Mouse (Mus musculus): ENCODE data around the gene Prrt1. TPM values are rescaled to one million over a fixed set of nuclear protein-coding genes. Genes with fewer than 3 reads are reported as not detected.

Gene Prrt1
- polyA plus RNA-seq, 1 experiment from 2014 or later, result 39.4 TPM

DNA sequence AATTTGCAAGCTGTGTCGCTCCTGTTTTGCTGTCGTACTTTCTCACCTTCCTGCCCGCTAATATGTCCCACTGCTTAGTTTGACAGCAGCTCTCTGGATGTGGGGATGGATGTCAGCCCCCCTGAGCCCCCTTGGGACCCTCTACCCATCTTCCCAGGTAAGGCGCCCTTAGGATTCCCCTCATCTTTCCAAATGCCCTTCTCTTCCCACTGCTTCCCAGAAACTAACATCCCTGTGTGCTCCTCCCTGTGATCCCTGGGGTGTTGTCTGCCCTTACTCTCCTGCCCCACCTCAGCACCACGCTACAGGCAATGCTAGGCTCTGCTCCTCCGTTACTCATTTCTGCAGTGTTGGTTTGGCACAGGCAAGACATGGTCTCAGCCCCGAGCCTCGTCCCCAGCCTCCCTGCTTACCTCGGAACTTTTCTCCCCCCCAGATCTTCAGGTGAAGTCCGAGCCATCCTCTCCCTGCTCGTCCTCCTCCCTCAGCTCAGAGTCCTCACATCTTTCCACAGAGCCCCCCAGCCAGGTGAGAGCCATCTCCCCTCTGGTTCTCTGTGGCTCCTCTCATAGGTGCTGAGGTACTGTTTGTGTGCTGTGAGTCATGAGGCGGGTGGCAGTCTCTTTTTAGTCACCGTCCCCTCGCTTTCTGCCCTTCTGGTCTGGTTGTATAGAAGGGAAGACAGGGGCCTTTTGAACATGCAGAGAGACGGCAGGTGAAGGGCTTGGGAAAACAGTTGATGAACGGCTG lies 19.0 kb downstream of the Prrt1 start:
- DNase-seq (ENCODE audit: low spot score), result no peak

DNA sequence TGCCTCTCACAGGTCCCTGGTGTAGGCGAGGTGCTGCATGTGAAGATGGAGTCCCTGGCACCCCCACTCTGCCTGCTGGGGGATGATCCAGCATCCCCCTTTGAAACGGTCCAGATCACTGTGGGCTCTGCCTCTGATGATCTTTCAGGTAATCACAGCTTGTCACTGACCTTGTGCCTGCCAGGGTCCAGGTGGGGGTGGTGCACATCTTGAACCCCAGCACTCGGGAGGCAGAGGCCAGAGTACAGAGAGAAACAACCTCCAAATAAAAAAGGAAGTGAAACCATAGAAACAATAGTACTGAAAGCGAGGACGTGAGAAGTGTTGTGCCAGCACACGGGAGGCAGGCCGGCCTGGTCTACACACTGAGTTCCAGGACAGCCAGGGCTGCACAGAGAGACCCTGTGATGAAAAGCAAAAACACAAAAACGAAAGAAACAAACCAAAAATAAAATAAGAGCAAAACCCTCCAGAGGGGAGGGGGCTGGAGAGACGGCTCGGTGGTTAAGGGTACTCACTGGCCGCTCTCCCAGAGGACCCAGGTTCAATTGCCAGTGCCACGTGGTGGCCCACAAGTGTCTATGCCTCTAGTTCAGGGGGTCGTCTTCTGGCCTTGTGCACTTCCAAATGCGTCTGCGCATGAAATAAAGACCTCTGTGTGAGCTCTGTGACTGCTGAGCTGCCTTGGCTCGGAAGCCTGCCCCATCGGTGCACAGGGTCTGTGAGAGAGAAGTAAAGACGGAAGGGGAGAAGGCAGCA lies 20.0 kb downstream of the Prrt1 start:
- DNase-seq (ENCODE audit: low spot score), result no peak

DNA sequence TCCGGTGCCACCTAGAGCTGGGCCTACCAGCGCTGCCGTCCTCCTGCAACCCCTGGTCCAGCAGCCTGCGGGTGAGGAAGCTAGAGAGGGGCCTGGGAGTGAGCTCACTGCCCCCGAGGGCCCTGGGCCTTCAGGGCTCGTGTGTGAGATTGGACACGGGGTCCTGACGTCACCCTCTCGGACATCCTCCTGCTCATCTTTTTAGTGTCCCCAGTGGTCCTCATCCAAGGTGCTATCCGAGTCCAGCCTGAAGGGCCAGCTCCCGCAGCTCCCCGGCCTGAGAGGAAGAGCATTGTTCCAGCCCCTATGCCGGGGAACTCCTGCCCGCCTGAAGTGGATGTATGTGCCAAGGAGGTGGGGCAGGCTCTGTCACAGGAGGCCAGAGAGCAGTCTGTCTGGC lies 21.4 kb downstream of the Prrt1 start:
- no peak for DNase-seq (ENCODE audit: low spot score)

DNA sequence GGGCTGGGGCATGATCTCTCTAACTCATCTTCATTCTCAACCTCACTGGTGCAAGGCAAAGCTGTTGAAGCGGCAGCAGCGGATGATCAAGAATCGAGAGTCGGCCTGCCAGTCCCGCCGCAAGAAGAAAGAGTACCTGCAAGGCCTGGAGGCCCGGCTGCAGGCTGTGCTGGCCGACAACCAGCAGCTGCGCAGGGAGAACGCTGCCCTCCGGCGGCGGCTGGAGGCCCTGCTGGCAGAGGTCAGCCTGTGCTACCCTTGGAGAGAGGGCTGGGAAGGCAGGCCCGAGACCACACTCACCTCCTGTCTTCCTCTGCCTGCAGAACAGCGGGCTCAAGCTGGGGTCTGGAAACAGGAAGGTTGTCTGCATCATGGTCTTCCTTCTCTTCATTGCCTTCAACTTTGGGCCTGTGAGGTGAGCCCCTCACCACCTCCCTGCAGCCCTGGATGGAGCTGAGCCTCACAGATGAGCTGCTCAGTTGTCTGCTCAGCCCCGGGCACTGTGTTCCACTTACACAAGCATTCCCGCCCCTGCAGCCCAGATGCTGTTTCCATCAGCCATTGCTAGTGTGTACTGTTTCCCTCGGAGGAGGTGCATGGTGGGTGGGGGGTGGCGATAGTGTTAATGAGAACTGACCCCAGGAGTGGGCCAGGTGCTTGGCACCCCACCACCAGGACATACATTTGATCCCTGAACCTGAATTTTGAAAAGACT lies 22.3 kb downstream of the Prrt1 start:
- DNase-seq (ENCODE audit: low spot score), result peak; percentile 31

DNA sequence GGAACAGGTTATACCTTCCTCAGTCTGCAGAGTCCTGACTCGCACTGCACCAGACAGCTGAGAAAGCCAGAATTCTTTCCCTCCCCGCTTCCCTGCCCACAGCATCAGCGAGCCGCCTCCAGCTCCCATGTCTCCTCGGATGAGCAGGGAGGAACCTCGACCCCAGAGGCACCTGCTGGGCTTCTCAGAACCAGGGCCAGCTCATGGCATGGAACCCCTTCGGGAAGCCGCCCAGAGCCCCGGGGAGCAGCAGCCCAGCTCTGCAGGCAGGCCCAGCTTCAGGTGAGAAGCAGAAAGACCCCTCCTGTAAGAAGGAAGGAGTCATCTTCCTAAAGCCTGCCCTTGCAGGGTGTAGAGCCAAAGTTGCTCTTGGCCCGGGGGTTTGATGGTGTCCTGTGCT lies 23.2 kb downstream of the Prrt1 start:
- DNase-seq (ENCODE audit: low spot score), result no peak

DNA sequence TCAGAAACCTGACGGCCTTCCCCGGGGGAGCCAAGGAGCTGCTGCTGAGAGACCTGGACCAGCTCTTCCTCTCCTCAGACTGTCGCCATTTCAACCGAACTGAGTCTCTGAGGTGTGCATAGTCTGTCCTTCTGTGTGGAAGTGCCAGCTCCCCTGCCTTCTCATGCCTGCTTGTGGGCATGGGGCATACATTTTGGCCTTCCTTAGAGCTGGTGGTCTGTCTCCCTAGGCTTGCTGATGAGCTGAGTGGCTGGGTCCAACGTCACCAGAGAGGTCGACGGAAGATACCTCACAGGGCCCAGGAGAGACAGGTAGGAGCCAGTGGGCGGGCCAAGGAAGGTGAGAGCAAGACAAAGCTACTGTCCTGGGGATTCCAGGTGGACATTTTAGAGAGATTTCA lies 23.7 kb downstream of the Prrt1 start:
- no peak for DNase-seq (ENCODE audit: low spot score)

DNA sequence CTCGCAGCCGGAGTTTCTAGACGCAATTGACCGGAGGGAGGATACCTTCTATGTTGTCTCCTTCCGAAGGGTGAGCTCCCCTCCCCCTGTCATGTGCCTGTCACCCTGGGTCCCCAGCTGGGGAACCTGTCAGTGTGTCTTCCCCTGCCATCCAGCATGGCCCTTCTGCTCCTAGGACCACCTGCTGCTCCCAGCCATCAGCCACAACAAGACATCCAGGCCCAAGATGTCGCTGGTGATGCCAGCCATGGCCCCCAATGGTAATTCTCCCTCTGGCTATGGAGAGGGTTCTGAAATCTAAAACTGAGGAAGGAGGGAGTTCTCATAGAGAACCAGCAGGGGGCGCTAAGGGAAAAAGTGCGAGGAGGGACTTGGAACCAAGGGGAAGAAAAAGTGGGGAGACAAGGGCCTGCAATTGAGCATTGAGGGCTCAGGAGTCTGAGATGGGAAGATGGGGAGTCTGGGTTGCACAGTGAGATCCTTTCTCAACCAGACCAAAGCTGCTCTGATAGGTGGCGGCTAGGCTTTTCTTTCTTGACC lies 24.5 kb downstream of the Prrt1 start:
- peak; percentile 53 for DNase-seq (ENCODE audit: low spot score)

DNA sequence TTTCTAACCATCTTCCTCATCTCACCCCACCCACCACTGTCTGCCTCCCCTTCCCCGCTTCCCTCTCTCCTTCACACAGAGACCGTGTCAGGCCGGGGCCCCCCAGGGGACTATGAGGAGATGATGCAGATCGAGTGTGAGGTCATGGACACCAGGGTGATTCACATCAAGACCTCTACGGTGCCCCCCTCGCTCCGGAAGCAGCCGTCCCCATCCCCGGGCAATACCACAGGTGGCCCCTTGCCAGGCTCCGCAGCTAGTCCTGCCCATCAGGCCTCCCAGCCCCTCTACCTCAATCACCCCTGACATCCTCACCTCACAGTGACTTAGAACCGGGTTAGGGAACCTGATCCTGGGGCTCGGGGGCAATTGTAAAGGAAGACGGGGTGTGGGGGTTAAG lies 25.1 kb downstream of the Prrt1 start:
- DNase-seq (ENCODE audit: low spot score), result no peak

DNA sequence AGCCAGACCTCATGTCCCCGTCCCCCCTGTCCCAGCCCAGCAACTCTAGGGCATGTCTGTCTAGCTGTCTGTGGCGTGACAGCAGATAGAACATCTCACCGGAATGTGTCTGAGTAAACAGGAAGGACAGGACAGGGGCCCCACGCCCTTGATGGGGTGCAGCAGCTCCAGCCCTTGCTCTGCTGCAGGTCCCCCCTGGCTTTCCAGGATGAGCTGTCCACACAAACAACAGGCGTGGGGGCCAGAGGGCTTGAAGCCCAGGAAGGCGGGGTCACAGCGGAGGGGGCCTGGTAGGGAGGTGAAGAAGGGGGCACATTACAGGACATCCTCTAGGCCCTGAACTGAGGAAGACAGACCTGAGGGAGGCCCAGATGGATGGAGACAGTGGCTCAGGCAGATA lies 25.8 kb downstream of the Prrt1 start:
- DNase-seq (ENCODE audit: low spot score), result no peak

DNA sequence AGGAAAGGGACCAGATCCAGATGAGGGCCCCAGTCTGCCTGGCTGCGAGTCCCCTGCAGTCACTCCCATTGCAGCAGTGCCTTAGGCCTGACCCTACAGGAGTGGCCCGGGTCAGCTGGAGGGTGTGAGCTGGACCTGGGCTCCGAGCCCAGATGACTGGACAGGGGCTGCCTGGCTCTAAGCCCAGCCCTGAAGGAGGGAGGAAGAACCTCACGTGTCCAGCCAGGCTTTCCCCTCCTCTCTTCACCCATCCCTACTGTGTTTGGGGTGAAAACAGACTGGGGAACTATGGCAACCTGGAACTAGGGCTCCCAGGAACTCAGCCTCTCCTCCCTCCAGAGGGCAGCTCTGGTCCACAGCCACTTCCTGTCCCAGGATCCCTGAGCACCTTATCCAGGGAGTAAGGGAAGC lies 26.3 kb downstream of the Prrt1 start:
- no peak for DNase-seq (ENCODE audit: low spot score)

DNA sequence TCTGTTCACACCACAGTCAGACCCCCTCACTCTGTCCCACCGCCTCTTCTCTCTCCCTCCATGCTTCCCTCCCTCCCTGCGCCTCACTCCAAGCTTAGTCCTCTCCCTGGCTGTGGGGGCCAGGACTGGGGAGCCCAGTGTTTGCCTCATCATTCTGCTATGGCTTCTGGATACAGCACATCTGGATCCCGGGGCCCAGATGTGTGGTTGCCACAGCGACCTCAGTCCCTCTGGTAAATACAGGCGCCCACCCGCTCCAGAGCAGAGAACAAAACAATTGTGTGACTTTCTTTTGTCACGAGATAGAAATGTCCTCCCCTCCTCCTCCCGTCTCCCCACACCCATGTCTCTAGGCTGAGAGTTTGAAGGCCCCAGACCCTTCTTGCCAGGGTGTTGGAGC lies 27.3 kb downstream of the Prrt1 start:
- no peak for DNase-seq (ENCODE audit: low spot score)

DNA sequence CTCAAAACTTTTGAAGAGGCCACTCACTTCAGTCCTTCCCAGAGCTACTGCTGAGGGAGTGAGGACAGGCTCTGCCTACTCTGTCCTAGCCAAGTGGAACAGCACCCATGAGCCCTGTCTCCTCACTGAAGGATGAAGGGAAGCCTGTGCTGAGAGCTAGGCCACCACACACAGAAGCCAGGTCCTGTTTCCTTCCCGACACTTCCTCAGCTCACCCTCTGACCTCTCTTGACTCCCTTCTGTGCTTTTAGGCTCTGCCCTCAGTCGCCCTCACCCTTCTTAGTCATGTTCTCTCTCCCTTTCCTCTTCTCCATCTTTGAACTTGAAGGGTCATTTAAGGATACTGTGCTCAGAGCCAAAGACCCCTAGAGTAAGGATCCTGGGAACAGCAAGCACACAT lies 27.9 kb downstream of the Prrt1 start:
- DNase-seq (ENCODE audit: low spot score), result no peak

DNA sequence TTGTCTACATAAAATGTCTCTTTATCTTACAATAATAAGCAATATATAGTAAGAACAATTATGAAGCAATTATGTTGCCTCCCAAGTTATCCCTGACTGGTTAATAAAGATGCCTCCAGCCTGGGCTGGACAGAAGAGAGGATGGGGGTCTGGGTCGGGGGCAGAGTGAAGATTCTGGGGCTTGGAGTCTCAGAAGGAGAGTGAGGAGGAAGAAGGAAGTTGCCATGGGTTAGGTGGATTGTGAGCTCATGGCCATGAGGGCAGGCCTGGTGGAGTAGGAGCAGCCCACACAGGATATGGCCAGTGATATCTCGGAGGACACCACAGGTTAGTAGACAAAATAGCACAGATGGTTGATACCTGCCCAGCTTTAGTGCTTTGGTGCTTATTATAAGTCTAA lies 28.8 kb downstream of the Prrt1 start:
- DNase-seq (ENCODE audit: low spot score), result no peak

DNA sequence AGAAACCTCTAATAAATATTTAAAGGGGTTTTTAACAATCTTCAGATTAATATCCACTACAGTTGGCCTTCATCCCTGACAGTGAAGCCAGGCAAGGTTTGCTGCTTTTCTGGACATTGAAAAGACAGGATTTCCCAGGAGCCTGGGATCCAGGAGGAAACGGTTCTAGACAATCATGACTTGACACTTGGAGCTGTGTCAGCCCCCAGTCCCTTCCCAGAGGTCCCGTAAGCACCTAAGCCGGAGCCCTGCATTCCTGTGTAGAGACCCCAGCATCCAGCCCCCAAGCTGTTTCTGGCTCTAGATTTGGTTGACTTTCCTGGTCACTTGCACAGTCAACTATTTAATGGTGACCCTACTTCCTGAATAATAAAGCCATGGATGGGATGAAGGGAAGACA lies 29.3 kb downstream of the Prrt1 start:
- no peak for DNase-seq (ENCODE audit: low spot score)

DNA sequence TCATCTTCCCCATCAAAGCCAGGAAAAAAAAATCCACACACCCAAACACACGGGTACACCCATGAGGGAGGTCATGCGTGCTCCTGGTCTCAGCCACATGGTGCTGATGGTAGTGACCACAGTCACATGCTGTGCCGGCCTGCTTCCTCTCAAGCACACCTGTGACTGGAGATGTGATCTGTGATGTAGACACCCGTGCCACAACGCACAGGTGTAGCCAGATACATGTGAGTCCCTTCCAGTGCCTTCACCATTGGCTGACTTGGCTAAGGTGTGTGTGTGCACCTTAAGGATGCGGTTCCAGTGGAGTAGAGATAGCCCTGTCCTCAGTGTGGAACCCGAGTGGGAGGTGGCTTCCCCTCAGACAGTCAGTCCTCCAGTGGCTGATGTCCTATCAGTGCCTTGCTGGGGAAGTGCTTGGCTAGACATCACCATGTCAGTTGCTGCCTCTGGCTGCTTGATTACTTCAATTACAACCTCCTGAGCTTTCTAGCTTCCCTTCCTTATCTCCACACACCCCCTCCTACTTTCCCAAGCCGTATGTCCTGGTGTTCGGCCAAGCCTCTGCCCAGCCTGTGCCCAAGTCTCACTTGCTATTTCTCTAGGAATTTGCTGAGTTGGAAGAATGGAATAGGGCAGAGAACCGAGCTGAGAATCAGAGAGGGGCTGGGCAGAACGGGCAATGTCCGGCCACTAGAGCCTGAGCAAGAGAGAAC lies 30.0 kb downstream of the Prrt1 start:
- no peak for DNase-seq (ENCODE audit: low spot score)

DNA sequence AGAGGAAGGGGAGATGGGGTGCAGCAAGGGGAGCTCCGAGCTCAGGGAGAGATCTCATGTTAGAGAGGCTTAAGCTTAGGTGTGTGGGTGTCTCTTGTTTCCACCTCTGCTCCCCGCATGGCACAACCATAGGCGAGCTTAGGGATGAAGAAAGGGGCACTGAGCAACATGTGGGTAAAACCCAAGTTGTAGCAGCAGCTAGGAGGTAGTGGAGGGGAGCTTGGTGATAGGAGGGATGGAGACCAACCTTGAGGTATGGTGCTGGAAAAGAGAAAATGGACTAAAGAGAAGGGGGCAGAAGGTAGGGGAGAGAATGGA lies 30.5 kb downstream of the Prrt1 start:
- no peak for DNase-seq (ENCODE audit: low spot score)

DNA sequence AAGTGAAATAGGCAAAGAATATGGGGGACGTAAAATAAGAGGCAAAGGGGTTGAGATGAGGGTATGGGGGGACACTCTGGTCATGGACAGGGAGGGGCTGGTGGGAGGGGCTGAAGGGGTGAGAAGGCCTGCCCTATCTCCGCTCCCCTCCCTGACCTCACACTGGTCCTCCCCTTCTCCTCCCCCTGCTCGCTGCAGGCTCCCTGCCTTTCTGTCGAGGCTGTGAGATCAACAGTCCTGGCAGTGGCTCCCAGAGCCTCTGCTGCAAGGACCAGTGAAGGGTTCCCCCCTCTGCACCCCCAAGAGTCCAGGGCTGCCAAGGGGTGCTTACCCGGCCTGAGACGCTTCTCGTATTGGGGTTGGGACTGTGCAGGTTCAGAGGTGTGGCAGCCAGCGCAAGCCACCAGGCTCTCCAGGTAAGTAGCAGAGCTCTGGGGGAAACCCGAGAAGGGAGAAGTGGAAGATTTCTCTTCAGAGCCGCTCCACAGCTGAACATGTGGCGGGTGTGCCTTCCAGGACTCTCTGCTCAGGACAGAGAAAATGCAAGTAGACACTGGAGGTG lies 31.0 kb downstream of the Prrt1 start:
- no peak for DNase-seq (ENCODE audit: low spot score)

DNA sequence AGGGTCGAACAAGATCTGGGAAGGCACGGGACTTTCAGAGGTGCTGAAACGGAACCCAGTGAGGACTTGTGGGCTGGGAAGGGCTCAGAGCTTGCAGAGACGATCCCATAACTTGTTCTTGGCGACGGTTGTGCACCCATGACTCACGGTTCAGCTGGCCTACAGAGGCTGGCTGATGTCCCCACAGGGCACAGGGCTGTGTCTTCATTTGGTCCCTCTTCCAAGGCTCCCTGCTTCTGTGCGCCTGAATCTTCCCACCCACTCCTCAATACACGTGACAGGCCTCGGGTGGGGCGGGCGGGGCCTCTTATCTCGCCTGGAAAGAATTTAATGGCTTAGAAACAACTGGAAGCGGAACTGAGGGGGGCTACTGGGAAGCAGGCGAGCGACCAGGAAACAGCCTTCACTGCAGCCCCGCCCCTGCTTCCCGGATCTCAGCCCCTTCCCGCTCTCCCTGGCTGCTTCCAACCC lies 31.8 kb downstream of the Prrt1 start:
- DNase-seq (ENCODE audit: low spot score), result no peak

DNA sequence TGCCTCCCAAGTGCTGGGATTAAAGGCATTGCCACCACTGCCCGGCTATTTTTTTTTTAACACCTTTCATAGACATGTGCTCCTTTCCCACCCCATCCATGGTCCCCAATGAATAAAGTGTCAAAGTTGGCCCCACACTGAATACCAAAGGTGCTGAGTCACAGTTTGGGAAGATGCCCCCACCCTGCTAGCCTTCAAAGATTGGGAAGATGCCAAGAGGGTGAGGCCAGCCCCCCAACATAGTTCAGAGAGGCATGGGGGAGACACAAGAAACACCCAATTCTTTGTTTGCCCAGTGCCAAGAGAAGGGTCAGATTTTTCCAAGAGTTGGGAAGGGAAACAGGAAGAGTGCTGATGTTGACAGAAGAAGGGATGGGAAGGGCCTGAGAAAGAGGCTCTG lies 33.1 kb downstream of the Prrt1 start:
- no peak for DNase-seq (ENCODE audit: low spot score)

DNA sequence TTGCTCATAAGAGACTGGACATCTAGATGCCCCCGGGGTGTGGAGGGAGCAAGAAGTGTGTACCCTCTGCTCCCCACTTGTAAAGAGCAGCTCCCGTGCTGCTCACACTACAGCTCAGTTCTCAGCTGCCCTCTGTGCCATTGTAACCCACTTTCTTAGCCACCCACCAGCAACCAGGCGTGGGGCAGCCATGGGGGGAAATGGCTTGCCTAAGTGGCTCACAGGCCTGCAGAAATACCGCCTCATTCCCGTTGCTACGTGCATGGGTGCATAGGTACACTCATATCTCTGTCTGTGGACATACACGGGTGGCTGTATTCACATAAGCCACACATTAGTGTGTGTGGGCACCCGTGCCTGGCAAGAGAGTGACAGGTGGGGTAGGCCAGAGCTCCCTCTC lies 33.6 kb downstream of the Prrt1 start:
- no peak for DNase-seq (ENCODE audit: low spot score)

DNA sequence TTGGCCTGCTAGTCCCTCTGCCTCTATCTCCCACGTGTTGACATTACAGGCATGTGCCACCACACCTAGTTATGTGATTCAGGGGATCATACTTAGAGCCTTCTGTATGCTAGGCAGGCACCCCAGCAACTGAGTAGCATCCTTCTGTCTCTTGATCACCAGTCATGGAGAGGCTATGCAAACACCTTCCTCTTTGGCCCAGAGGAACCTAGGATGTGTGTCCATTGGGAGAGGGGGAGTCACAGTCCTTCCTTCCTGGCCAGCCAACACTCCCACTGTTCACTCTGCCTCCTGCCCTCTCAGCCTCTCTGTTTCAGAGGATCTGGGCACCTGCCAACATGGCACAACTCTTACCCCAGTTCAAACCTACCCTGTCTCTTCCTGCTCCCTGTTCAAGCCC lies 34.2 kb downstream of the Prrt1 start:
- no peak for DNase-seq (ENCODE audit: low spot score)

All from thymus, postnatal 0 days (tissue).